In genomic region chr14:31126826-31127225, GRCm38 (mm10) we compare ENCODE assay signal across 11 mouse cellular contexts. TPM values are rescaled to one million over a fixed set of nuclear protein-coding genes. Genes with fewer than 3 reads are reported as not detected.
DNase-seq lines count a peak whose midpoint lies in the region; ATAC-seq lines count a peak whose summit lies in the region.
"Had no signal": no experiment of that assay in that cellular context is flagged by ENCODE, and none has a peak within 500 bp of the region (broad histone marks: within the 10 kb centered on the region; RNA-seq: fewer than 3 reads in every experiment).

No protein-coding gene starts in this region.

- peaks cover 11% of the 10 kb centered on the region for H3K36me3 ChIP-seq in lung, embryonic 15.5 days
- H3K36me3 ChIP-seq in hindbrain, embryonic 12.5 days: 0 out of 2 replicates have a peak, but pooled peaks cover 7% of the 10 kb centered on the region
- peaks cover 8% of the 10 kb centered on the region; the same call in 1 of the 2 replicates for H3K36me3 ChIP-seq in midbrain, embryonic 15.5 days (replicated peaks)

- H3K27me3 ChIP-seq in lung, embryonic 15.5 days: no peaks in the 10 kb centered on the region
- H3K27me3 ChIP-seq in hindbrain, embryonic 12.5 days: no peaks in the 10 kb centered on the region
- H3K27me3 ChIP-seq in midbrain, embryonic 15.5 days (replicated peaks): no peaks in the 10 kb centered on the region

- WGBS in lung, embryonic 15.5 days: 91% methylated on average over 8 of the region's 8 CpGs
- 92% methylated on average over 8 of the region's 8 CpGs for WGBS in hindbrain, embryonic 12.5 days
- 96% methylated on average over 8 of the region's 8 CpGs for WGBS in midbrain, embryonic 15.5 days

- no peak overlapping the region for H3K27ac ChIP-seq in lung, embryonic 15.5 days
- H3K27ac ChIP-seq in hindbrain, embryonic 12.5 days: no peak overlapping the region
- no peak overlapping the region for H3K27ac ChIP-seq in midbrain, embryonic 15.5 days

- DNase-seq in heart, adult 11 months: peak; percentile 88
- DNase-seq in heart, postnatal 14 days: no peak
- no peak for DNase-seq in lung, postnatal 10 days
- DNase-seq in natural killer cell, adult 2 months (ENCODE audit: low spot score in 2 of 2): no peak
- DNase-seq: B cell, adult 2 months; cerebellum, adult 9-11 months; kidney, postnatal 10 days had no signal

- peak overlapping the region; percentile 42; the same call in 1 of the 2 replicates for H3K4me2 ChIP-seq in lung, embryonic 15.5 days
- 0 out of 2 replicates have a peak overlapping the region, but pooled peaks have one; percentile 40 for H3K4me2 ChIP-seq in hindbrain, embryonic 12.5 days (replicated peaks)
- H3K4me2 ChIP-seq in midbrain, embryonic 15.5 days: 0 out of 2 replicates have a peak overlapping the region, but pooled peaks have one; percentile 29

- H3K4me1 ChIP-seq in lung, embryonic 15.5 days: peaks cover 36% of the 10 kb centered on the region
- peaks cover 37% of the 10 kb centered on the region for H3K4me1 ChIP-seq in hindbrain, embryonic 12.5 days
- peaks cover 41% of the 10 kb centered on the region for H3K4me1 ChIP-seq in midbrain, embryonic 15.5 days

- H3K9ac ChIP-seq in lung, embryonic 15.5 days: no peak overlapping the region
- H3K9ac ChIP-seq in hindbrain, embryonic 12.5 days: no peak overlapping the region
- no peak overlapping the region for H3K9ac ChIP-seq in midbrain, embryonic 15.5 days

- H3K9me3 ChIP-seq in lung, embryonic 15.5 days: no peaks in the 10 kb centered on the region
- no peaks in the 10 kb centered on the region for H3K9me3 ChIP-seq in hindbrain, embryonic 12.5 days (replicated peaks)
- H3K9me3 ChIP-seq in midbrain, embryonic 15.5 days: no peaks in the 10 kb centered on the region

- no peak for ATAC-seq in lung, embryonic 15.5 days (ENCODE audit: borderline replicate concordance, extremely low read depth, low FRiP score, low TSS enrichment)
- ATAC-seq in hindbrain, embryonic 12.5 days (ENCODE audit: low FRiP score): no peak
- no peak for ATAC-seq in midbrain, embryonic 15.5 days (replicated peaks)
- no peak for ATAC-seq in inflammation-experienced regulatory T-cells, adult 6 months

- no peak overlapping the region for H3K4me3 ChIP-seq in lung, embryonic 15.5 days
- H3K4me3 ChIP-seq in hindbrain, embryonic 12.5 days: no peak overlapping the region
- no peak overlapping the region for H3K4me3 ChIP-seq in midbrain, embryonic 15.5 days

- intact Hi-C loops in heart, postnatal 14 days (cut with DNase I): no loop called here

RNA-seq across cellular contexts. Expression of gene Smim4, which starts 1.9 kb away (rescaled TPM):
- total RNA-seq in heart, postnatal 14 days (2021): 10 to 100 TPM; 74.1 to 83.9 TPM
- 70.8 and 75.2 TPM in 2 replicates for polyA plus RNA-seq in lung, embryonic 15.5 days (2015; fragmentation: Nextera tagmentation; extraction: Ambion mirVana)
- 54.3 and 63.9 TPM in 2 replicates for polyA plus RNA-seq in hindbrain, embryonic 12.5 days (2016; fragmentation: Nextera tagmentation; extraction: Ambion mirVana)
- 51.1 and 51.3 TPM in 2 replicates for polyA plus RNA-seq in midbrain, embryonic 15.5 days (2015; fragmentation: Nextera tagmentation; extraction: Ambion mirVana)
- polyA plus RNA-seq in inflammation-experienced regulatory T-cells, adult 6 months (2017; shearing (Covaris generic)): 10 to 100 TPM; 48.6 to 86.1 (median 85.5) TPM

RNA-seq across cellular contexts. Expression of gene Nt5dc2, which starts 4.0 kb away (rescaled TPM):
- total RNA-seq in heart, postnatal 14 days (2021): 10 to 100 TPM; 23.5 to 28.2 TPM
- polyA plus RNA-seq in lung, embryonic 15.5 days (2015; fragmentation: Nextera tagmentation; extraction: Ambion mirVana): 451 and 472 TPM in 2 replicates
- 401 and 429 TPM in 2 replicates for polyA plus RNA-seq in hindbrain, embryonic 12.5 days (2016; fragmentation: Nextera tagmentation; extraction: Ambion mirVana)
- polyA plus RNA-seq in midbrain, embryonic 15.5 days (2015; fragmentation: Nextera tagmentation; extraction: Ambion mirVana): 247 and 295 TPM in 2 replicates
- not detected for polyA plus RNA-seq in inflammation-experienced regulatory T-cells, adult 6 months (2017; shearing (Covaris generic))

RNA-seq across cellular contexts. Expression of gene Stab1, which starts 41.6 kb away (rescaled TPM):
- total RNA-seq in heart, postnatal 14 days (2021): 10 to 100 TPM; 74.5 to 78.7 TPM
- 45.3 and 53.6 TPM in 2 replicates for polyA plus RNA-seq in lung, embryonic 15.5 days (2015; fragmentation: Nextera tagmentation; extraction: Ambion mirVana)
- 29.7 and 33.9 TPM in 2 replicates for polyA plus RNA-seq in hindbrain, embryonic 12.5 days (2016; fragmentation: Nextera tagmentation; extraction: Ambion mirVana)
- 22.8 TPM in 2 replicates for polyA plus RNA-seq in midbrain, embryonic 15.5 days (2015; fragmentation: Nextera tagmentation; extraction: Ambion mirVana)
- polyA plus RNA-seq in inflammation-experienced regulatory T-cells, adult 6 months (2017; shearing (Covaris generic)): 1 to 10 TPM; 1.9 to 4.1 (median 2.8) TPM

Comparison
In these comparisons a context has a peak if more than half of its experiments do, and no peak if none do; other contexts are left out.
1. RNA of gene Nt5dc2, which starts 4.0 kb away (polyA plus RNA-seq): 451 to 472 TPM in lung, embryonic 15.5 days, 401 to 429 TPM in hindbrain, embryonic 12.5 days and 247 to 295 TPM in midbrain, embryonic 15.5 days; not detected in inflammation-experienced regulatory T-cells, adult 6 months; every median in the first group is over 100 times any median in the second.
2. Peak in every context shown above with its lines, with median percentiles within 50 percentile points of each other: H3K4me2 ChIP-seq.